Mouse (Mus musculus): Measurements from ENCODE around the gene Srebf1.

The Srebf1 gene

DNA sequence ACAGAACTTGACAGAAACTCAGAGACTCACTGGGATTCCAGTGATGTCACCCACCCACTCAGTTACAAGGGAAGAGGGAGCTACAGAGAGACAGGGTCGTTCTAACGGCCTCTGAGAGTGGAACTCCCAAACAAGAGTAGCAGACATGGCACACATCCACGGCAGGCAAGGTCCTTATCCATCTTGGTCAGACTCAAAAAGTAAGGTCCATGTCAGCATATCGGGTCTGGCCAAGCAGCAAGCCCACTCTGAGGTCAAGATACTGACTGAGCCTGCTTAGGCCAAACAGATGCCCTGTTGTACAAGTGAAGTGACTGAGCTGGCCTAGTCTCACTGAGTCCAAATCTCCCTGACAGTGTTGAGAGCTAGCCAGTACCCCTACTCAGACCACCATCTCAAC lies 13.7 kb downstream of the Srebf1 start:
- DNase-seq (ENCODE audit: inconsistent age in 2 of 2, low spot score in 1 of 2): peak; percentile 25 to 70

DNA sequence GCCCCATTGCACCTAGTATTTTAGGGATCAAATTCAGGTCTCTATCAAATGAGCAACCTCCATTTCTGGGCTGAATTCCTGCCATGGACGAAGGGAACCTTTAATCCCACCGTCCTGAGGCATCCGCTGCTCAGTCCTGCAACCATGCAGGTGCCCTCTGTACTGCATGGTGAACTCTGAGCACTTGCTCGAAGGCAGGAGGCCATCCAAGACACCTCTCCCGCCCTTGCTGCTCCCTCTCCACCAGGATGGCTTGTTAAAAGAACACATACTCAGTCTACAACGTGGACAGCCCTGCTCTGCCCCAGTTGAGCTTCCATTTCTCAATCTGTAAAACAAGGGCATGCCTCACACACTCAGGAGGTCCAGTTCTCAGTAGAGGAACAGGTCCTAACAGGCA lies 14.2 kb downstream of the Srebf1 start:
- DNase-seq (ENCODE audit: inconsistent age in 2 of 2, low spot score in 1 of 2): peak; percentile 20 to 45

- no peak for DNase-seq (ENCODE audit: inconsistent age in 2 of 2, low spot score in 1 of 2)
These were observed 16.2 kb downstream of the Srebf1 start for GRCm38 (mm10) chr11:60206207-60206606.

DNA sequence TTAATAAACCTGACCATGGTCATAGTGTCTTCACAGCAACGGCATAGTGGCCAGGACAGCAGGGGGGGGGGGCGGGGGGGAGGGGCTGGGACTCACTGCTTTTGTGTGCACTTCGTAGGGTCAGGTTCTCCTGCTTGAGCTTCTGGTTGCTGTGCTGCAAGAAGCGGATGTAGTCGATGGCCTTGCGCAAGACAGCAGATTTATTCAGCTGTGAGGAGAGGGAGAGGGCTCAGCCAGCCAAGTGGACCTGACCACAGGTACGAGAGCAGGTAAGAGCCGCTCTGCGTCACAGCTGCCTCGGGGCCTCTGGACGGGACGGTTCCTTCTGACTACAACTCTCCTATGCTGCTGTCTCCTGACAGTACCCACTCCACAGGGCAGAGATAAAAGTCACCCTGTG lies 17.4 kb downstream of the Srebf1 start:
- no peak for DNase-seq (ENCODE audit: inconsistent age in 2 of 2, low spot score in 1 of 2)

- no peak for DNase-seq (ENCODE audit: inconsistent age in 2 of 2, low spot score in 1 of 2)
These were observed 19.4 kb downstream of the Srebf1 start for GRCm38 (mm10) chr11:60202710-60203638.

DNA sequence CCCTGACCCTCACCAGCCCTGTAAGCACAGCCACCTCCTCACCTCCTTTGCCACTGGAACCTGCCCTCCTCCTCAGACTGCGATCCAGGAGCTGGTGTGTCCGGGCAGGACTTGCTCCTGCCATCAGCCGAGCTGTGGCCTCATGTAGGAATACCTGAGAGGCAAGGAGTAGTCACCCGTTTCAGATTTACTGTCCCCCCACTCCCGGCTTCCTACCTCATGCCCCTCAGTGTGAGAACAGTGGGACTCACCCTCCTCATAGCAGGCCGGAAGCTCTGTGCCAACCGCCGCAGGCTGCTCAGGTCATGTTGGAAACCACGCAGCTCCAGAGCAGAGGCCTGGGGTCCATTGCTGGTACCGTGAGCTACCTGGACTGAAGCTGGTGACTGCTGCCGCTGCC lies 22.0 kb downstream of the Srebf1 start:
- DNase-seq (ENCODE audit: inconsistent age in 2 of 2, low spot score in 1 of 2): peak in 1 of 2 experiments; percentile 62

- peak; percentile 89 to 97 for DNase-seq (ENCODE audit: inconsistent age in 2 of 2, low spot score in 1 of 2)
These were observed 22.6 kb downstream of the Srebf1 start for GRCm38 (mm10) chr11:60199702-60200184.

GRCm38 (mm10) chr11:60198651-60199050 lies 23.7 kb downstream of the Srebf1 start:
- no peak for DNase-seq (ENCODE audit: inconsistent age in 2 of 2, low spot score in 1 of 2)

DNA sequence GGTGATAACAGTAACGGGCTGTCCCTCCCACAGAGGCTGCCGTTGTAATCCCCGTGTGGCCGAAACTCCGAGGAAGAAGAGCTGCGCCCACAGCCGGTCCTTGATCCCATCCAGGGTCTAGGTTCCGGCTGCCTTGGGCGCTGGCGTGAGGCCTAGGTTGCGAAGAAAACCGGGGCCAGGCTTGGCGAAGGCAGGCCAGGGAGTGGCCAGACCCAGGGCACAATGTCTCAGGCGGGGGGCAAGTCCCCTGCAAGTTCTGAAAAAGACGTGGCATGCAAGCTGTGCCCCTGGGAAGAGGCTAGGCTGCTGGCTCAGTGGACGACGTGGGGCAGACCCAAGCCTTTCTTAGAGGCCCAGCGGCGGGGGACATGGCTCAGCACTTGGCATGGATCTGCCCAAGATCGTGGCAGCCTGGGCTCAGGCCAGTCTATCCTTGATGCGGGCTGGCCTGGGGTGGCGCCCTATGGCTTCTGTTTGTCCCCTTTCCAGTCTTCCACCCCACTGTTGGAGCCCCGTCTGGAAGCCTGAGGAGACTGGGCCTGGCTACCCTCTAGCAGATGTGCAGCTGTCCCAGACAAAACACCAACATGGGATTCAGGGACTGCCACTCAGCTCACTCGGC lies 24.3 kb downstream of the Srebf1 start:
- peak in 1 of 2 experiments; percentile 72 for DNase-seq (ENCODE audit: inconsistent age in 2 of 2, low spot score in 1 of 2)

- peak in 1 of 2 experiments; percentile 77 for DNase-seq (ENCODE audit: inconsistent age in 2 of 2, low spot score in 1 of 2)
These were observed 26.0 kb downstream of the Srebf1 start for GRCm38 (mm10) chr11:60196344-60196743.

DNA sequence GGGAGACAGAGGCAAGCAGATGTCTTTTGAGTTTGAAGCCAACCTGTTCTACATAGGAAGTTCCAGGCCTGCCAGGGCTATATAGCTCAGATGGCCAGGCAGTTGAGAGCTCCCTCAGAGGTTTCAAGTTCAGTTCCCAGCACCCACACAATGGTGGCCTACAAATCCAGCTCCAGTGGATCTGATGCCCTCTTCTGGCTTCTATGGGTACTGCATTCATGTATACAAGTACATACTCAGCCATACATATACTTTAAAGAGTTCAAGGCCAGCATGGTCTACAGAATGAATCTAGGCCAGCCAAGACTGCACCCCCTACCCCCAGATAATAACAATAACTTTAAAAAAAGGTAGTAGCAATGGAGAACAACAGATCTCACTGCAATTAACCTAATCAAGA lies 27.3 kb downstream of the Srebf1 start:
- DNase-seq (ENCODE audit: inconsistent age in 2 of 2, low spot score in 1 of 2): peak in 1 of 2 experiments; percentile 69

- DNase-seq (ENCODE audit: inconsistent age in 2 of 2, low spot score in 1 of 2): no peak
These were observed 28.8 kb downstream of the Srebf1 start for GRCm38 (mm10) chr11:60193556-60193955.

GRCm38 (mm10) chr11:60192534-60192933 lies 29.8 kb downstream of the Srebf1 start:
- DNase-seq (ENCODE audit: inconsistent age in 2 of 2, low spot score in 1 of 2): no peak

DNA sequence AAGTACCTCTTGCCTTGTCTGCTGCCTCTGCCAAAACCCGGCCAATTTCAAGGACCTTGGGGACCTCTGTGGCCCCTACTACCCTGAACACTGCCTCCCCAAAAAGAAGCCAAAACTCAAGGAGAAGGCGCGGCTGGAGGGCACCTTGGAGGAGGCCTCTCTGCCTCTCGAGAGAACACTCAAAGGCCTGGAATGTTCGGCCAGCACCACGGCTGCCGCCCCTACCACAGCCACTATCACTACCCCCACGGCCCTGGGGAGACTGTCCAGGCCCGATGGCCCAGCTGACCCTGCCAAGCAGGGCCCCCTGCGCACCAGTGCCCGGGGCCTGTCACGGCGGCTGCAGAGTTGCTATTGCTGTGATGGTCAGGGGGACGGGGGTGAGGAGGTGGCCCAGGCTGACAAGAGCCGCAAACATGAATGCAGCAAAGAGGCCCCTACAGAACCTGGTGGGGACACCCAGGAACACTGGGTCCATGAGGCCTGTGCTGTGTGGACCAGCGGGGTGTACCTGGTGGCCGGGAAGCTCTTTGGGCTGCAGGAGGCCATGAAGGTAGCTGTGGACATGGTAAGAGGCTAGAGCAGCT lies 32.2 kb downstream of the Srebf1 start:
- DNase-seq (ENCODE audit: inconsistent age in 2 of 2, low spot score in 1 of 2): no peak

DNA sequence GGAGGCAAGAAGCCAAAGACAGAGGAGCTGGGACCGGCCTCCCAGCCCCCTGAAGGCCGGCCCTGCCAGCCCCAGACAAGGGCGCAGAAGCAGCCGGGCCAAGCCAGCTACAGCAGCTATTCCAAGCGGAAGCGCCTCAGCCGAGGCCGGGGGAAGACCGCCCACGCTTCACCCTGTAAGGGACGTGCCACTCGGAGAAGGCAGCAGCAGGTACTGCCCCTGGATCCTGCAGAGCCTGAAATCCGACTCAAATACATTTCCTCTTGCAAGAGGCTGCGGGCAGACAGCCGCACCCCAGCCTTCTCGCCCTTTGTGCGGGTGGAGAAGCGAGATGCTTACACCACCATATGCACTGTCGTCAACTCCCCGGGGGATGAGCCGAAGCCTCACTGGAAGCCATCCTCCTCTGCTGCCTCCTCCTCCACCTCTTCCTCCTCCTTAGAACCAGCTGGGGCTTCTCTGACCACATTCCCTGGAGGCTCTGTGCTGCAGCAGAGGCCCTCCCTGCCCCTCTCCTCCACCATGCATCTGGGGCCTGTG lies 32.8 kb downstream of the Srebf1 start:
- DNase-seq (ENCODE audit: inconsistent age in 2 of 2, low spot score in 1 of 2): no peak

DNA sequence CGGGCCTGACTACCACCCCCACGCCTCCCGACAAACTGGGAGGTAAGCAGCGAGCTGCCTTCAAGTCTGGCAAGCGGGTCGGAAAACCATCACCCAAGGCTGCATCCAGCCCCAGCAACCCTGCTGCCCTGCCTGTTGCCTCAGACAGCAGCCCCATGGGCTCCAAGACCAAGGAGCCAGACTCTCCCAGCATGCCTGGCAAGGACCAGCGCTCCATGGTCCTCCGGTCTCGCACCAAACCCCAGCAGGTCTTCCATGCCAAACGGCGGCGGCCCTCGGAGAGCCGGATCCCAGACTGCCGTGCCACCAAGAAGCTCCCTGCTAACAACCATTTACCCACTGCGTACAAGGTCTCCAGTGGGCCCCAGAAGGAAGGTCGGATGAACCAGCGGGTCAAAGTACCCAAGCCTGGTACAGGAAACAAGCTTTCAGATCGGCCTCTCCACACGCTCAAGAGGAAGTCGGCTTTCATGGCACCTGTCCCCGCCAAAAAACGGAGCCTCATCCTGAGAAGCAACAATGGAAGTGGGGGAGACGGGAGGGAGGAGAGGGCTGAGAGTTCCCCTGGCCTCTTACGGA lies 34.0 kb downstream of the Srebf1 start:
- no peak for DNase-seq (ENCODE audit: inconsistent age in 2 of 2, low spot score in 1 of 2)

DNA sequence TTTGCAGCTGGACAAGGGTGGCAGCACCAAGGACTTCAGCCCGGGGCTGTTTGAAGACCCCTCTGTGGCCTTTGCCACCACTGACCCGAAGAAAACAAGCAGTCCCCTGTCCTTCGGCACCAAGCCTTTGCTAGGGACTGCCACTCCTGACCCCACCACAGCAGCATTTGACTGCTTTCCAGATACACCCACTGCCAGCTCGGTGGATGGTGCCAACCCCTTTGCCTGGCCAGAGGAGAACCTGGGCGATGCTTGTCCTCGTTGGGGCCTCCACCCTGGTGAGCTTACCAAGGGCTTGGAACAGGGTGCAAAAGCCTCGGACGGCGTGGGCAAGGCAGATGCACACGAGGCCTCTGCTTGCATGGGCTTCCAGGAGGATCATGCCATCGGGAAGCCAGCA lies 35.3 kb downstream of the Srebf1 start:
- no peak for DNase-seq (ENCODE audit: inconsistent age in 2 of 2, low spot score in 1 of 2)

DNA sequence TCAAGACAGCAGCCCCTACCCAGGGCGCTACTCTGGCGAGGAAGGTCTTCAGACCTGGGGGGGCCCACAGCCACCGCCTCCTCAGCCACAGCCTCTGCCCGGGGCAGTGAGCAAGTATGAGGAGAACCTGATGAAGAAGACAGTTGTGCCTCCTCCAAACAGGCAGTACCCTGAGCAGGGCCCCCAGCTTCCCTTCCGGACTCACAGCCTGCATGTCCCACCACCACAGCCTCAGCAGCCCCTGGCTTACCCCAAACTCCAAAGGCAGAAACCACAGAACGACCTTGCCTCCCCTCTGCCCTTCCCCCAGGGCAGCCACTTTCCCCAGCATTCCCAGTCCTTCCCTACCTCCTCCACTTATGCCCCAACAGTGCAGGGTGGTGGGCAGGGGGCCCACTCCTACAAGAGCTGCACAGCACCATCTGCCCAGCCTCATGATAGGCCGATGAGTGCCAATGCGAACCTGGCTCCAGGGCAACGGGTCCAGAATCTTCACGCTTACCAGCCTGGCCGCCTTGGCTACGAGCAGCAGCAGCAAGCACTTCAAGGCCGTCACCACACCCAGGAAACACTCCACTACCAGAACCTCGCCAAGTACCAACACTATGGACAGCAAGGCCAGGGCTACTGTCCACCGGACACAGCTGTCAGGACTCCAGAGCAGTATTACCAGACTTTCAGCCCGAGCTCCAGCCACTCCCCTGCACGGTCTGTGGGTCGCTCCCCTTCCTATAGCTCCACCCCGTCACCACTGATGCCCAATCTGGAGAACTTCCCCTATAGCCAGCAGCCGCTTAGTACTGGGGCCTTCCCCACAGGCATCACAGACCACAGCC lies 36.8 kb downstream of the Srebf1 start:
- DNase-seq (ENCODE audit: inconsistent age in 2 of 2, low spot score in 1 of 2): peak in 1 of 2 experiments; percentile 75

DNA sequence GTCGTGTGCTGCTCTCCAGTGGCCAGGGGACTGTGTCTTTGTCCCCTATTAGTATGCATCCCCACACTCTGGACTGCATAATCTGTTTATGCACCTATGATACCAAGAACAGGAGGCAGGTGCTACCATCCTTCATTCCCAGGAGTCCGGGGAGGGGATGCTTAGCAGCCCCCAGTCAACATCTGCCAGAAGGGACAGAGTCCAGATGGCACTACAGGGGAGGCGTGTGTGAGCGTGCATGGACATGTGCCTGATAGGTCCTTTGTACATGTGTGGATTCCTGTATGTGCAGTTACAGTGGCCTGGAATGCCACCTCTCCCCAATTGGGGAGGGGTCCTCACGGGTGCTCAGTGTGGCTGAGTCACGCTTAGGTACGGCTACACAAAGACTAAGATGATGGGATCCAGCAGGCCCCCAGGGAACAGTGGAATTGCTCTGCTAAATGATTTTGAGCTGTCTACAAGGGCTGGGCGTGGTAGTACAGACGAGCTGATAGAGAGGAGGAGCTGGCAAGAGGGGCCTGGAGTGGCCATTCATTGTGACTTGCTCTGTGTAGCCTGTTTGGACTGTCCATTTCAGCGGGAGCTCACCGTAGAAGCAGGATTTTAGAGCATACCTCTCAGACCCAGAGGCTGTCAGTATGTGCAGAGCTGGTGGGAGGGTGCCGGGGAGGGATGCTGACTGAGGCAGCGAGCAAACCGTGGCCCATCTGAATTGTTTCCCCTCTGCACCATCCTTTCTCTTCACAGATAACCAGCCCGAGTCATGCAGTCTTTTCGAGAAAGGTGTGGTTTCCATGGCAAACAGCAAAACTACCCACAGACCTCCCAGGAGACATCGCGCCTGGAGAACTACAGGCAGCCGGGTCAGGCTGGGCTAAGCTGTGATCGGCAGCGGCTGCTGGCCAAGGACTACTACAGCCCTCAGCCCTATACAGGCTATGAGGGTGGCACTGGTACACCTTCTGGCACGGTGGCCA lies 37.7 kb downstream of the Srebf1 start:
- DNase-seq (ENCODE audit: inconsistent age in 2 of 2, low spot score in 1 of 2): no peak
